Mouse (Mus musculus) B cell, adult 2 months (primary cell): ENCODE measurements at regions not wholly inside any gene's neighbourhood (a gene's known extent, or its start where the extent isn't known, plus 50 kb on each side); places are given as distances from the start of the nearest gene placed in this dataset.

ENCODE experiments used
- DNase-seq, 2 experiments: peaks; one replicate each; pipeline ENCODE4 v3.0.0; 2022

DNA sequence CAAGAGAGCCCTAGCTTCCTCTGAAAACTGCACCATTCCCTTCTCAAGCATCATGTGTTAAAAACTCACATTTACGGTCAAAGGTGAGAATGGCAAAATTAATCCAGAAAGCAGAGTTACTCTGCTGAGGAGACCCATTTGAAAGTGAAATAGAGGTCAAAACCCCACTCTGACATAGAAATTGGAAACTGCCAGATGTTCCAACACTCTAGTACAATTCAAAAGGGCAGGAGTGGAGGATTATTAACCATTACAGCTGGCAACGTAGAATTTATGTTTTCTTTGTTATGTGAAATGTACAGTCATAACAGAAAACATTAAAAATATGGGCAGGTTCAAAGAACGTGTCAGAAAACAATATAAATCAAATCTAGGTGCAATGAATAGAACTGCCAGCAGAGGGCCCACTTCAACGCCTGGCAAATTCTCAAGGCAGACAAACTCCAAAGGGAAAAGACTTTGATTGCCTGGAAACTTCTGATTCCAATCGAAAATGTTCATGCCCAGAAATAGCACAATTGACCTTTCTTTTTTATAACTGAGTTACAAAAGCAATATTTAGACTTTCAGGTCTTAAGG is 54.2 kb upstream of the Rfpl4b start:
- peak; percentile 49 to 54 for DNase-seq

DNA sequence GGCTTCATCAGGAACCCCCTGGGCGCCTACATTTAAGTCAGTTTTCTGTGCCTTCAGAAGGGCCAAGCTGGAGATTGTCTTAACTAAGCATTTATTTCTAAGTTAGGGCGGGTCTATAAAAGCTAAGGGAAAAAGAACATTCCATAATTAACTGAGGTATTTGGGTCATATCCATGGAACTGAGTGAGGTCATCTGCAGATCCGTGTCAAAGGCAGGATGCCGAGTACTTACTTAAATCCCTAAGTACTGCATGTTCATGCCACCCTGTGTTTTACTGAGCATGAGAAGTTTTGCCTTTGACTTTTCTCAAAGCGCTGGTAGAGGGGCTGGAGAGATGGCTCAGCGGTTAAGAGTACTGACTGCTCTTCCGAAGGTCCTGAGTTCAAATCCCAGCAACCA is 57.7 kb upstream of the Rfpl4b start:
- no peak for DNase-seq

DNA sequence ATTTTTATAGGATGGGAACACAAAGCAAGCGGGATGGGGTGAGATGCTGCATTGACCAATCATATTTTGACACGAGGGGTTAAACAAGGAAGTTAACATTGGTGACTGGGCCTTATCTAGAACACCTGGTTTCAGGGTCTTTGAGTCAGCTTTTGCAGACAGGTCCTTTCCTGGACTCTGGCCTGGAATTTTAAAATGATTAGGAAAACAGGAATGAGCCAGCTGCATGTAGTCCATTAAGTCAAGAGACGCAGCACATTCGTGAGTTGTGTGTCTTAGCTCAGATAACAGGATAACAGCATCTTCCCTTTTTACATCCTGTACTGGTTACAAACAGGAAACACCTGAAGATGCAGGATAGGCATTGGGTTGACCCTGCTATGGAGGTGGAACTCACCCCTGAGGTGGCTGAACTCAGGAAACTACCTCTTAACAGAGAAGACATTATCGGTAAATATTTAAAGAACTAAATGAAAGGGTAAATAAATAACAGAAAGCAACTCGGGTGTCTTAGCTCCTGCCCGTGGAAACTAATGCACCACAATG is 59.1 kb upstream of the Rfpl4b start:
- DNase-seq, result peak; percentile 3 to 12

DNA sequence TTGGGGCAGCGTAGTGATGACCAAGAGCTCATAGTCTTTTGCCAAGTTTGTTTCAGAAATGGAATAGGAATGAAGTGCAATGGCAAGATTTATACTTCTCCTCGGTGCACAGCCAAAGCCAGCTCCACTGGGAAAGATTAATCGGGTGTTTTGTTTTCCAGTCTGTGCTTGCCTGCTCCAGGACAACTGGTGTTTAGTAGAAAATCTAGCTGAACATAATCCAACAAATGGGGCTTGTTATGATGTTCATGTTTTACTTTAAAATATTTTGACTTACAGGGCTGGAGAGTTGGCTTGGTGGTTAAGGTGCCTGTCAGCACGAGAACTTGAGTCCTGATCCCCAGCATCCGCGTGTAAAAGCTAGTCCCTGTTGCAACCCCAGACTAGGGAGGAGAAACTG is 60.6 kb upstream of the Rfpl4b start:
- DNase-seq, result no peak

DNA sequence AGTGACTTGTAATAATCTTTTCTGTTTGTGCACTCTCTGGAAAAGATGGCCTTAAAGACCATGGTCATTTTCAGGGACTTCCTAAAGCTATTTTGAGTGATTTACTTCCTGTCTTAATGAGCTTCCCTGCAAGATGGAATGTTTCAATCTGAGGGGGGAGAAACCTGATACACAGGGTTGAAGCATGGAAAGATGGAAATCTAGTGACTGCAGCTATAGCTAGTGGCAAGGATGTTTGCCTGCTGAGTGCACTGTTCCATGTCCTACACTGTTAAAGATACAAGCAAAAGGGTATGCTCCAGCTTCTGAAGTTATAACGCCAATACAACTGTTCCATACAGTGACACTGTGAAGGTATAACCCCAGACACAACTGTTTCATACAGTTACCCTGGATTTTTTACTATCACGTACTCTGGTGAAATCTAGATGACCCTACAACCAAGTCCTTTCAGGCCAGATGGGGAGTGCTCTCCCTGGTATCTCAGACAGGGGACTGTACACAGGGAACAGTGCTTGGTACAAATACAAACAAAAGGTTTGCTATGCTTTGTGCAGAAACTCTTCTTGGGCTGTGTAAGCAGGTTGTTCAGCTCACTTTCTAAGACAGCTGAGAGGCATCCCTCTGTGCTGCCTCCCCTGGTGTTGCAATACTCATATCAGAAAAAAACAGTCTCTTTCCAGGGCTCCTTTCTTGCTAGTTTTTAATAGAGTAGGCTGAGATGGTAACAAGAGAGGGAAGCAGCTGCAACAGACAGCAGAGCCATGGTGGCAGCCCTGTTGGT is 62.4 kb upstream of the Rfpl4b start:
- DNase-seq, result no peak

DNA sequence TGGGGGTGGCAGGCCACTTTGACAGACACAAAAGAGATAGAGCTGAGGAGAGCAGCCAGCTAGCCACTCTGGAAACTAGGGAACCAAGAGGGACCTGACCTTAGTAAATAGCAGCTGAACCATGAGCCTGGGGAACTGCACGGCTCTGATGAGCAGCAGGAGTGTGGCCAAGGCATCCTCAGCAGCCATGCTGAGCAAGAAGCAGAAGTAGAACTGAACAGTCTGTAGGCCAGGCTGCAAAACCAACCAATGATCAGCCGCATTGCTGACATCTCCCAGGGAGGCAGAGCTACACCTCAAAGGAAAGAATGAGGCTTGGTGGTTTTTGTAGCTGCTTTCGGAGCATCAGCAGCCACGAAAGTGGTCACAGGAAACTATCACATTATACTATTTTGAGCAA is 63.1 kb upstream of the Rfpl4b start:
- DNase-seq, result peak in 1 of 2 experiments; percentile 13

DNA sequence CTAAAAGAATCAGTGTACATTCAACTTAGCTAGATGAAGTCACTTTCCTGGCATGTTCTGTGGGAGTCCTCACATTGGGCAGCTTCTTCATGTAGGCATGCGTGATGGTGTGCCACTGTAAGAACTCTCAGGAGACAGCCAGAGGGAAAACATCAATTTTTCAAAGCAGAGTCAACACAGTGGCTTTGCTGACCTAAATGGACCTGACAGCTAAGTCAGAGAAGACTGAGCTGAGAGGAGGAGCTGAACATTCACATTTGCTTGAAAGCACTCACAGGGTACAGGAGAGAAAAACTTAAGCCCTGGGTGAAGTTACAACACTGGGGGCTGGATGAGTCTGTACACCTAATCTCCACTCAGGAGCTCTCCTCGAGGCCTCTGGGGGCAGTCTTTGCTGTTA is 64.9 kb upstream of the Rfpl4b start:
- no peak for DNase-seq

DNA sequence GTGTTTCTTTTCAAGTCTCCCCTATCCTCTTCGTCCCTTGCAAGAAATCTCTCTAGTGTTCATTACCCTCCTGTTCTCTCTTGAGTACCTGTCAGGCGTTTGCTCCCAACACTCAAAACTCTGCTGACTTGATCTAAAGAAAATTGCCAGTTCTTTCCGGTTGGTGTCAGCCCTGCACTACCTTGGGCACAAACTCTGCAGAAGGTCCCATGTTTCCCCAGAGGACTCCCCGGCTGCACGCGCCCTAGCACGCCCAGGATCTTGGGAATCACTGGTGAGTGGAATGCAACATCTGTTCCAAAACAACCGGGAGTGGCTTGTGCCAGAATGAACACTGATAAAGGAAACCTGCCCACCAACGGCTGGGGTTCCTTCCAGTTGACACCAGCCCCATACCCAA is 66.3 kb upstream of the Rfpl4b start:
- no peak for DNase-seq

DNA sequence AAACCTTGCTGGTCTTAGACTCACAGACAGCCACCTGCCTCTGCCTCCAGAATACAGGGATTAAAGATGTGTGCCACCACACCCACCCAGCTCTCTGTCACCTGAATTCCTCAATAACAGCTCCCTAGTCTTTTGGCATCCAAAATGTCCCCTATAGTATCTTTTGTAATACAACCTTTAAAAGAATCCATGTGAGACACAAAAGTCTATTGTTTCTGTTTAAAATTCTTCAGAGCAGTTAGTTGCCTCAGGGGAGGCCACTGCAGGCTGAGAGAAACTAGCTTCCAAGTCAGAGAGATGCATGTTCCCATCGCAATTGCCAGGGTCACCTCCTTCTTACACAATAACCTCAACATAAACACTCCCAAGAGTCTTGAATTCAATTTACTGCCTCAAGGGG is 70.6 kb upstream of the Lama4 start:
- no peak for DNase-seq

DNA sequence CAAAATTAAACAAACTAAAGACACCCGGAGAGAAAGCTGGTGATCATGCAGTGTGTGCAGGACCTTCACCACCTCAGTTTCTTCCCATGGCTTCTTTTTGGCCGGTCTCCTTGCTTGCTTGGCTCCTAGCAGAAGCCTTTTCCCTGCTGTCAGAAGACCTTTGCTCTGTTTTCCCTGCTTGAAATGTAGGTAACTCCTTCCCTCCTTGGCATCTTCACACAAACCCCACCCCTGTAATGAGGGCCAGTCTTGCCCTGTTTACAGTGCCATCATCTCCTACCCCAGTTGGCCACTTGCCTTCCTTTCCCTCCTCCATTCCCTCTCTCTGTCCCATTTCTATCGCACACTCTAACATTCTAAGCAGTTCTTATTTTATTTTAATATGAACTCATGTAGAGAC is 69.7 kb upstream of the Lama4 start:
- no peak for DNase-seq

DNA sequence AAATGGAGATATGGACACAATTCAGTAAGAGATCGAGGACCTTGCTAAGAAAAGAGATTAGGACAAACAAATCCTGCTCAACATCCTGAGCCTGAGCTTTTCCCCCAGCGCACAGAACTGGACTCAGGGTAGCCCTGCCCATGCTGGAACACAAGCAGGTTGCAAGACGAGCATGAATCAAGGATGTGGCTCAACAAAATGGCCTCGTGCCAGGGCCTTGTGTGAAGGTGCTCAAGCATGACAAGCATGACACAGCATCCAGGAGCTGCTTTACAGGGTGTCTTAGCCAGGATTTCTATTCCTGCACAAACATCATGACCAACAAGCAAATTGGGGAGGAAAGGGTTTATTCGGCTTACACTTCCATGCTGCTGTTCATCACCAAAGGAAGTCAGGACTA is 67.7 kb upstream of the Lama4 start:
- DNase-seq, result no peak

DNA sequence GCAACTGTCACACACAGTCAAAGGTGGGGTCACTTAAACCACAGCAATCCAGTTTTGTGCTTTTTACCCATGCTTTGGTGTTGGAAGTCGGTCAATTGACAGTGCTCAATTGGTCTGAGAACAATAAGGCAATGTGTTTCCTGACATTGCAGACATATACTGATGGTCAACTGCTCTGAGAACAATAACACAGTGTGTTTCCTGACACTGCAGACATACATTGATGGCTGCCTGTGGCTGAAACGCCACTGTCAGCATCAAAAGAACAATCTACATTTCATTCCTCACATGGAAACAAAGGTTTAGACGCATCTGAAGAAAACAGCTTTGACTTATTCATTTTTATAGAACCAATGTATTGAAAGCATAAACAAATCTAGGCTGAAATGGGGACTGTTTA is 59.2 kb upstream of the Lama4 start:
- DNase-seq, result no peak

DNA sequence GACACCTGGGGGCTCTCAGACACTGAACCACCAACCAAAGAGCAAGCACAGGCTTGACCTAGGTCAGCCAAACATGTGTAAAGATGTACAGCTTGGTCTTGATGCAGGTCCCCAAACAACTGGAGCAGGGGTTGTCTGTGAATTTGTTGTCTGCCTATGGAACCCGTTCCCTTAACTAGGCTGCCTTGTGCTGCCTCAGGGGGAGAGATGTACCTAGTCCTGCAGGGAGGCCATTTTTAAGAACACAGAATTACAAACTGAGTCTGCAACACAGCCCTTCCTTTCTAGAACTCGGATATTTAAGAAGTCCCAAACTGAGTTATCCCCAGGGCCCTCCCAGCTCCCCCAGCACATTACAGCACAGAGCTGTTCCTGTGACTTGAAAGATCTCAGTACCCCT is 57.5 kb upstream of the Lama4 start:
- no peak for DNase-seq

DNA sequence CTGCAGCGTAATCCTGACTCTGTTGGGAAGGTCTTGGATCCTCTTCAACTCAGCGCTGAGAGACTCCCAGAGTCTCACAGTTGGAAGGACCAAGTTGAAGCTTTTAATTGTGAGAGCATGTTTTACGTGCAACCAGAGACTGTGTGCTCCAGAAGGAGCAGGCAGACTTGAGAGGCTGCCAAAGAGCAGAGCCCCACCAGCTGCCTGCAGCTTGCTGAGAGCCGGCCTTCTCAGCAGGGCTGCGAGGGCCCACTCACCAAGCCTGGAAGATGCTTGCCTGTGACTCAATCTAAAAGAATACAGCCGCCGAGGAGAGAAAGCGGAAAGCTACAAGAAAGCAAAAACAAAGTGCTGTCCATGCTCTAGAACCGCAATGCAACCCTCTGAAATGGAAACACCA is 57.0 kb upstream of the Lama4 start:
- no peak for DNase-seq

DNA sequence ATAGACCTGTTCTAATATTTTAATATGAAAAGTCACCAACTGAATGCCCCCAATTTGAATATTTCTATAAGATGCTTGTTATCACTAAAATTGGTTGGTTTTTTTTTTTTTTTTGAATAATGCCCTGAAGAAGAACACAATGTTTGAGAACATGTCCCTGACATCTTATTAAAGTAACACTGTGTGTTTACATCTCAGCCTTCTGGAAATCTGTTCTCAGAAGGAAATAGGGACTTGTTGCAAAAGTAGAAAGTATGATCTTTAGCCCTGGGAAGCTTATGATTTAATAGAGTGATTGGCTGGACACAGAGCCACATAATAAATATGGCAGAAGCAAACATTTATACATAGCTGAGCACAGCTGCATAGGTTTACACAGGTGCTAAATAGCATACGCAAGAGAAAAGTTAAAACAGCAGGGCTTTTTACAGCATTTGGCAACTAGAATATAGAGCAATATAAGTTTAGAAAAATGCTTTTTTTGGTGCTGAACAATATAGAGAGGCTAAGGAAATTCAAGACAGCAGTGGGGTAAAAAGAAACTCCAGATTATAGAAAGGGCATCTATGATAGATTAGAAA is 56.1 kb upstream of the Lama4 start:
- DNase-seq, result no peak

DNA sequence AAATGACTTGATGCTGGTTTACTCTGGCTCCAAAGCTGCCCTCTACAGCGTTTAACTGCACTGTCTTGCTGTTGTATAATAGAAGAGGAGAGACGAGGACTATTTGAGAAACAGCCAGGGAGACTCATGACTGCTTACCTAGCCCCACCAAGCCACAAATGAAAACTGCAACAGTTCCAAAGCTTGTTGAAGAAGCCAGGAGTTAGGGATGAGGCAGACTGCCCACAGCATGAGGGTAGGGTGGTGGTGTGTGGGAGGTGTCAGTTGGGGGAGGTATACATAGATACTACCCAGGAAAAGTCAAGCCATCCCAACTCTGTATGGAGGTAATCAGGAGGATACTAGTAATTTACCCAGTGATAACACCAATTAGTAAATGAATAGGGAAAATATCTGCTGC is 55.5 kb upstream of the Lama4 start:
- no peak for DNase-seq

DNA sequence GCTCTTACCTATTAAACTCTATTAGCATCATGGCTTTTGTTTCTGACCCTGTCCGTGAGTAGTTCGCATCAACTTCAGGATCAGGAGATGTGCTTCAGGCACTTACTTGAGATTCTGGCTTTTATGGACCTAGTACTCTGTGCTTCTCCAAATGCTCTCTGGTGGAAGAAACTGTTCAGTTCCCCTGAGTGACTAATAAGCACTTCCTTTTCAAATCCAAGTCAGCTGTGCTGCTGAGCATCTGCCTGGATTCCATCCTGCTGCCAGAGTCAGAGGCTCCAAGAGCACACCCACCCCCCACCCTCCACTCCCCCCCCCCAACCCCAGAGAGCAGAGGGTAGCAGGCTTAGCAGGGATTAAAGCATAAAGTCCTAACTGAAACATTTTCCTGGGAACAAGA is 52.3 kb upstream of the Lama4 start:
- DNase-seq, result no peak
